Mouse (Mus musculus): ENCODE measurements around the gene Cacna2d2.

DNA sequence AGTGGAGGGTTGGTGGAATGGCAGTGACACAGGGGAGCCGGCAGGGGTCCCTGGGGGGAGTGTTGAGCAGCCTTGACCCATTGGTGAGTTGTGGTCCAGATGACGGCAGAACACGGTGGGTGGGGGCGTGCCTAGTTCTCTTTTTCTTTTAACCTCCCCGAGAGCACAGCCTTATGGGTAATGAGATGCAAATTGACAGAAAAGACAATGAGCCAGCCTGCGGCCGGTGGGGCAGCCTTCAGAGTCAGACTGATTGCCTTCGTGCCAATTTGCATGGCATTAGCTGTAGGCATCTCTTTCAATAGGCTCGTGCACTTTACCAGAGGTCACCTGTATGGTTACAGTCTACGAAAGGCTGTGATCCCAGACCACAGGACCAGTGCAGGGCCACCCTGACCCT is 86.7 kb downstream of the Cacna2d2 start:
- TF ChIP-seq POLR2A (IDR thresholded peaks at IDR 0.05; ENCODE audit: extremely low read depth, insufficient read depth, low read length) (no peak), CTCF (IDR thresholded peaks at IDR 0.05; ENCODE audit: low read depth, low read length) (no peak)
